Mouse (Mus musculus): ENCODE data around the gene Dab2ip.

Dab2ip gene

DNA sequence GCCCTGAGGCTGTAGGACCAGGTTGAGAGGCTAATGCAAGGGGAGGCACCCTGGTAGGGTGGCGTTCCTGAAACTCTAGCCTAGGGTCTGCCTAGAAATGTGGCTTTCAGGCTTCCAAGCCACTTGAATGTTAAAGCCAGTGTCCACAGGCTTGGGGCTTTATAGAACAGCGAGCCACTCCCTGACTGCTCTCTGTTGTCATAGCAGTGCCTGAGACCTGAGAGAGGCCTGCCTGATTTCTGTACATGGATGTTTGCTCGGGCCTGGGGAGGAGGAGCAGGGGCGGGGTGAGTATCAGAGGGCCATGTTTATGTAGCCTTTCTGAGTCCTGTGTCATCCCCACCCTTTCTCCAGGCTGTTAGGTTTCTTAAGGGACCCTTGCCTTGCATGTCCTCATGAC is 94.9 kb downstream of the Dab2ip start:
- in situ Hi-C loops (cut with MboI): no loop called here

DNA sequence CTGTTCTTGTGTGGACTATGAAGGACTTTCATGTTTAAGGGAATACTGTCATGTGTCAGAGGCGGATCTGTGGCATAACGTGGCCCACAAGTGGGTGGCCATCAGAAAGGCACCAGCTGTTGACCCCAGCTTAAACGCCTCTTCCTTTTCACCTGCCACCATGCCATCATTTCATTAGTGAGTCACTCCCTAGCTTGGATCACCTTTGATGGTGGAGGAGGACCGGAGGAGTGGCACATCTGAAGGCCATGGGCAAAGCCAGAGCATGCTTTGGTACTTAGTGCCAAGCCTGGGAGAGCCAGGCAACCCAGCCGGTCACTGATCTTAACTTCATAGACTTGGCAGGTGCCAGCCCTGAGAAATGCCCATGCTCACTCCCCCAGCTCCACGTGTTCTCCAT is 96.7 kb downstream of the Dab2ip start:
- in situ Hi-C loops (cut with MboI): no loop called here

DNA sequence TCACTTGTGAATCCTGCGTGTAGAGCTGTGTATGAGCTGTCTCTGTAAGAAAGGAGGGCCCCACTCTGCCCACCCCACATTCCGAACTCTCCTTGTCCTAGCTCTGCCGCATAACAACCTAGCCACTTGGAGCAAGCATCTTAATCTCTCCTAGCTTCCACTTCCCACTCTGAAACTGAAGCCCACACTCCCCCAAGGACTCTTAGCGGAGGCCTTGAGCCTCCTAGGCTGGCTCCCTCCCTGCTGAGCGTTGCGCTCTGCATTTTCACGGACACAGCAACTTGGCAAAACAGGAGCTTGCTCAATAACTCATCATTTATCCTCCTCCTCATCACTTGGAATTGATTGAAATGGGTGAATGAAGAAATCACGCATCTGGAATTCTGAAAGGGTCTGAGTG is 97.9 kb downstream of the Dab2ip start:
- in situ Hi-C loops (cut with MboI): no loop called here

DNA sequence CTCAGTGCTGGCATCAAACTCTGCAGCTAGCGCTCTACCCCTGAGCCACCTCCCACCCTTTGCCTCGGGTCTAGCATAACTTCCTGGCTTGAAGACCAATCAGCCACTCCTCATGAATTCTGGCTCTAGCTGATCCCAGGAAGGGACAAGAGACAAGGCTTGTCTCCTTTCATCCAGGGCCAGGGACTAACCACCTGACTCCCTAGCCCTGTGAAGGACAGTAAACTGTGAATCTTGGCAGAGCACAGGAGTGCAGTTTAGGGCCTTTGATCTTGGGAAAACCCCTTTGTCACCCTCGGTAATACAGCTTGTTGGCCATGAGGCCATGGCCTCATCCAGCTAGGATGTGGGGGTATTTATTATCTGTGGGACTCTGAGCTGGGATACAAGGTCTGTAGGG is 100.2 kb downstream of the Dab2ip start:
- in situ Hi-C loops (cut with MboI): no loop called here

DNA sequence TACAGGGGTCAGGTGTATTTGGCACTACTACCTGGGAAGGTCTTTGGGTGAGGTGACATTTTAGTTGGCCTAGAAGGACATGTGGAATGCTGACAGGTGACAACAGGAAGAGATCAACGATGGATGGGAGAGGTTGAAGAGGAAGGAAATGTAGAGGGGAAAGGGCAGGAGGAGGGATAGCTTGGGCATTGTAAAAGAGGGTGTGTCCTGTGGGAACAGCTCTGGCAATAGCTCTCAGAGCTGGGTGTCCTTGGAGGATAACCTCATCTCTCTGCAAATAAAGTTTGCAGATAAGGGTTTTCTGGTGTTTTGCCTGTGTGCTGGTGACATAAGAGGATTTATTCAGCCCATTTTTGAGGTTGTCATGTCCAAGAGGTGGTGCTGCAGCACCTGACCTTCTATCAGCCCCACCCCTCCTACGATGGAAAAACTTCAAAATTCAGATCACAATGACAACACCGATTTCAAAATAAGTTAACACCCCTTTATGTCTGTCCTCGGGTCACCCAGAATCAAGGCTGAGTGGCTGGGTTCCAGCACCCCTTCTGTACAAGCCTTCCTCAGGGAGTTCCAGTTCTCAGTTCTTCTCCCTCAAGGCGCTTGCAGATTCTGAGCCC is 101.6 kb downstream of the Dab2ip start:
- in situ Hi-C loops (cut with MboI): no loop called here

- in situ Hi-C loops (cut with MboI): no loop called here
These were observed 102.9 kb downstream of the Dab2ip start for GRCm38 (mm10) chr2:35660953-35661374.

- in situ Hi-C loops (cut with MboI): no loop called here
These were observed 103.5 kb downstream of the Dab2ip start for GRCm38 (mm10) chr2:35661454-35662000.

GRCm38 (mm10) chr2:35662001-35662491 is 104.0 kb downstream of the Dab2ip start:
- in situ Hi-C loops (cut with MboI): no loop called here

- in situ Hi-C loops (cut with MboI): no loop called here
These were observed 104.9 kb downstream of the Dab2ip start for GRCm38 (mm10) chr2:35662738-35663550.

DNA sequence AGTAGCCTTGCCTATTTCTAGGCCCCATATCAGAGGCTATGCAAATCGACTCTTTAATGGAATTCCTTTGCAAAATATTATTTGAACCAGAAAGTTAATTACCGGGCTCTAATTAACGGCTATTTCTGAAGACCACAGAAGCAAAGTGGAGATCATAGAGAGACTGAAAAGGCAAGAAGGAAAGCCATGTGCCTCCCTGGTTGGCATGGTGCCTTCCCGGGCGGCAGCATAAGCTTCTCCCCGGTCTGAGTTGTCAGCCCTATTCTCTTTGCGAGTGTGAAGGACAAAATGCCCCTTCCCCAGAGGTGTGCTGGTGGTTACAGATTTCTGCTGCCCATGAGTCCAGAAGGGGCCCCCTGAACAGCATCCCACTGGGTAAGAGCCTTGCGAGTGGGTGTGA is 109.7 kb downstream of the Dab2ip start:
- in situ Hi-C loops (cut with MboI): no loop called here

- in situ Hi-C loops (cut with MboI): no loop called here
These were observed 111.2 kb downstream of the Dab2ip start for GRCm38 (mm10) chr2:35669217-35669616.

DNA sequence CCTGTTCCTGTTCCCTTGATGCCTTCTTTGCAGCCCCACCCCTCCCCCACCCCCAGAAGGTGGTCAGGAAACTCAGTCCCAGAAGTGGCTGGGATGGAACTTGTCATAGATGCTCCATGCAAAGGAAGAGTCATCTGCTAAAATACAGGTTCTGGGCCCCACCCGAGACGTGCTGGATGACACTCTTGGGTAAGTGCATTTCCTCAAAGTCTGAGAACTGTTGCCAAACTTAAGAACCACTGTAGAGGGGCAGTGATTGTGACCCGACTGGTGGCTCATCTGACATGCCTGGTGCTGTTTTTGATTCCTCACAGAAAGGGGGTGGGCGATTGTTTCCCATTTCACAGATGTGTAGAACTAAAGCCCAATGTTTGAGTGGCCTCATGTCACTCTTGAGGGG is 111.7 kb downstream of the Dab2ip start:
- in situ Hi-C loops (cut with MboI): no loop called here

- in situ Hi-C loops (cut with MboI): no loop called here
These were observed 112.2 kb downstream of the Dab2ip start for GRCm38 (mm10) chr2:35670300-35670699.

DNA sequence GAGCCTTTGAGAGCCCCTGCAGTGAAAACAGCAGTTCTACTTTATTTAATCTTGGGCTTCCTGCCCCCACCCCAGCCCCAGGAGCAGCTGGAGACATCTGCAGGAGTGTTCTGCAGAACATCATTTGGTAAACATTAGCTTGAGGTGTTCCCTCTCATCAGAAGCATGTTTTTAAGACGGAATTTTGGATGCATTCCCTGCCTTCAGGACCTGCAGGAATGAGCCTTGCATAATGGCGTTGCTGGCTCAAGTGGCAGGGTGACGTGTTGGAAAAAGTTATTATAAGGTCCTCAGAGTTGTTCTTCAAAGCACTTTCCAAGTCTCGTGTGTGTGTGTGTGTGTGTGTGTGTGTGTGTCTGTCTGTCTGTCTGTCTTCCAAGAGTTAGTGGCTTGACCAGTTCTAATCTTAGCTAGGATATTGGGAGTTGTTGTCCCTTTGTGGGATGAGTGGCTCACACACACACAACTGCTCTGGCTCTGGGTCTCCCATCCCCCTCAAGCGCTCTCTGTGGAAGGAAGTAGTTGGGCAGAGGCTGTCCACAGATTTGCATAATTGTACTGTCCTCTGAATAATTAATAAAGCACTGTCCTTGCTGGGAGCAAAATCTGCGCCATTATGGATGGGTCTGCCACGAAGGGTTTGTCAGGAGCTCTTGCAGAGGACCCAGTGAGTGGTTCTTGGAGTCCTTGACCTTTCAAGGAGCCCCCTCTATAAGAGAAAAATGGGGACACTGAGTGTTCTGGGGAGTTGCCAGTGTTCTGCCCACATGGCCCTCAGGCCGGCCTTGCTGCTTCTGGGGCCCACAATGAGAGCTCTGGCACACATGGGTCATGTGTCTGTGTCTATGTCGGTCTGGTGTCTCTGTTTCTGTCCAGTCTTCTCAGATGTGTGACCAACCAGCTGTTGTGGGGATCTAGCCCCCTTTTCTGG is 114.2 kb downstream of the Dab2ip start:
- in situ Hi-C loops (cut with MboI): no loop called here

DNA sequence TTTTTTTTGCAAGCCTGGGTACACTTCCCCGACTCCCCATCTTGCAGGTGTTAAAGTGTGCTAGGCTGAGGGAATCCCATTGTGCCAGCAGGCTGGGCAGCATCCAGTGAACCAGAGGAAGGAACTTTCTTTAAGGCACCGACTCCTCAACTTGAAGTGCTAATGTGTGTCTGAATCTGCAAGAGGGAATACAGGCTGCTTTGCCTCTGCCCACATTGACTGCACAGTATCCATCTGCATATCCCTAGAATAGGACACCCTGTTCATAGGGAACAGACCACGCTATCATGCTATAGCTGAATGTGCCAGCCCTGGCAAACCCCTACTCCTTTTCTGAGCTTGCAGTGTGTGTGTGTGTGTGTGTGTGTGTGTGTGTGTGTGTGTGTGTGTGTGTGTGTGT is 115.1 kb downstream of the Dab2ip start:
- in situ Hi-C loops (cut with MboI): no loop called here

- in situ Hi-C loops (cut with MboI): no loop called here
These were observed 115.9 kb downstream of the Dab2ip start for GRCm38 (mm10) chr2:35673986-35674385.

DNA sequence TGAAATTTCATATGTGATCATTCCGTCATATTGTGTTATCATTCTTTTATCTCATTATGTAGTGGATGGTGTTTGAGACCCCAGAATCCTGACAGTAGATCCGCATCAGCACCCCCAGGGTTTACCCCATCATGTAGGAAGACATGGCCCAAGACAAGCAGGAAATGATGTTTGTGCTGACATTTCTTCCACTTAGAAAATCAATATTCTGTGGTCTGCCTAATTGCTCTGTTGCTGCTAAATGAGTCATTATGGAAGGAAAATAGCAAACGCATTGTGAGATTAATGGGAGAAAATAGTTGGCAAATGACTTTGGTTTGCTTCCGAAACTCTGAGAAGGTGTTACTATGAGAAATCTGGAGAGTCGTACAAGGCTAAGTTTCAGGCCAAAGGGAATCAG is 116.4 kb downstream of the Dab2ip start:
- in situ Hi-C loops (cut with MboI): no loop called here

DNA sequence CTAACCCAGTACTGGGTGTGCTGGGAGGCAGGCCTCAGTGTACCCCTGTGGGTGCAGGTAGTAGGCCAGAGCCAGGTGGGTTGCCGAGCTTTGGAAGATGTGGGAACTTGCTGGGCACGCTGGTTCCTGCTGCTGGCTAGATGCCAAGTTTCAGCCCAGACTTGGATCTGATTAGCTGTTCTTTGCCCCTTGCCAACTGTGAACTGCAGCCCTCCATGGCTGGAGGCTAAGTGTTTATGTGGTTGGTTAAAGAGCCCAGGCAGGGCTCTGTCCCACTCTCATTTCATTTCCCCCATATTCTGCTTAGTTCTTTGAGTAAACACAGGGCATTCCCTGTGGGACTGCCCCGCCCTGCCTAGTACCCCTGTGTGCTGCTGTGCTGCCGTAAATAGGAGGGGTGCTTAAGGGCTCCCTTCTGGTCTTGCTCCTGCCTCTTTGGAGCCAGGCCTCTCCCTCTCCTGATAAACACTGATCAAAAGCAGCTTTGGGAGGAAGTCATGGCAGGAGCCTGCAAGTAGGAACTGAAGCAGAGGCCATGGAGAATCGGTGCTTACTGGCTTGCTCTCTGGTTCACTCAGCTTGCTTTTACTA is 118.1 kb downstream of the Dab2ip start:
- in situ Hi-C loops (cut with MboI): no loop called here

GRCm38 (mm10) chr2:35677855-35678254 is 119.8 kb downstream of the Dab2ip start:
- in situ Hi-C loops (cut with MboI): no loop called here

DNA sequence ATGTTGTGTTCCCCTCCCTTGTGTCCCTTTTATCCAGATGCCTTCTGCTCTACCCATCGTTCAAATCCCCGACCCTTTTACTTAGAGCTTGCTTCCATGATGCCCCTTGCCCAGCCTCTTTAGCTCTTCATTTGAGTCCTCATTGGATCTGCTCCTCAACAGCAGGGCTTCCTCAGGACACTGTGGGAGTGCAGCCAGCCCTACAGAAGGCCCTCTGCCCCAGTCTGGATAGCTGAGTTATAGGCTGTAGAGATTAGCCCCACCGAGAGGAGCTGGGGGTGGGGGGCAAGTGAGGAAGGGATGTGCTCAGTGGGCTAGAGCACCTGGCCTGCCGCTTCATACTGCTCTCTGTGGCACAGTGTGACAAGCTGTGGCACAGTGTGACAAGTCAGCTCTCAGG is 120.4 kb downstream of the Dab2ip start:
- in situ Hi-C loops (cut with MboI): no loop called here

DNA sequence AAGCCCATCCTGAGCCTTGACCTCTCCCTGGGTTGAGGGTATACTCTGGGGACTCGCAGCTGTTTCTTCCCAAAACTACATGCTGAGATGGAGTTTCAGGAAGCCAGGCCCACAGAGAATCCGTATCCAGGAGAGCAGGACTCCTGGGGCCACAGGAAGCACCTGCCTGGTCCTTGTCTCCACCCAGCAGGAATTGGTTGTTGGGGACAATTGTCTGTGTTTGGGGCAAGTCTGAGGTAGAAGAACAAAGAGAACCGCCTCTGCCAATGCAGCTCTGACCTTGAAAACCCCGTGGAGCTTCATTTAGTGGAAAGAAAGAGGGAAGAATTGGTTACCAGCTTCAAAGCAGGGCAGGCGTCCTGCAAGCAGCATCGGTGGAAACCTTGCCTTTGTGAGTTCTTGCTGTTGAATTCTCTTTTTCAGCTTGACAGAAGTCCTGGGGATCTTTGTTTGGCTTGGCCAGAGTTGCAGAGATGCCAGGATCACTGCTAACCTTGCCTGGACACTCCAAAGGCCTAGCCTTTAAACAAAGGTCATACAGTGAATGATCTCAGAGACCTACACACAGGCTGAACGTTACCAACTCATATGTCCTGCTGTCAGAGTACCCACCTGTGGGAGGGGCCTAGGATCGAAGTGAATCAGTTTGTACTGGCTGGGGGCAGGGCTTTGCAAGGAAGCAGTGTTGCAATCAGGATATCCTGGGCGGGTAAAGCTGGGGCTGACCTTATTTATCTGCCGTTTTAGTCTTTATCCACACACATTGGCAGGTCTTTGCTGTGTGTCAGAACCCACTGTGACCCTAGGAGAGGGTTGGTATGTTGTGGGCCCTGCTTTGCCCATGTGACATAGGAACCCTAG is 122.0 kb downstream of the Dab2ip start:
- in situ Hi-C loops (cut with MboI): no loop called here
